Mouse (Mus musculus): ENCODE data around the gene Slx4ip. TPM values are rescaled to one million over a fixed set of nuclear protein-coding genes. Genes with fewer than 3 reads are reported as not detected.

Slx4ip gene
- polyA plus RNA-seq, 1 experiment from 2014 or later: 11.9 TPM

DNA sequence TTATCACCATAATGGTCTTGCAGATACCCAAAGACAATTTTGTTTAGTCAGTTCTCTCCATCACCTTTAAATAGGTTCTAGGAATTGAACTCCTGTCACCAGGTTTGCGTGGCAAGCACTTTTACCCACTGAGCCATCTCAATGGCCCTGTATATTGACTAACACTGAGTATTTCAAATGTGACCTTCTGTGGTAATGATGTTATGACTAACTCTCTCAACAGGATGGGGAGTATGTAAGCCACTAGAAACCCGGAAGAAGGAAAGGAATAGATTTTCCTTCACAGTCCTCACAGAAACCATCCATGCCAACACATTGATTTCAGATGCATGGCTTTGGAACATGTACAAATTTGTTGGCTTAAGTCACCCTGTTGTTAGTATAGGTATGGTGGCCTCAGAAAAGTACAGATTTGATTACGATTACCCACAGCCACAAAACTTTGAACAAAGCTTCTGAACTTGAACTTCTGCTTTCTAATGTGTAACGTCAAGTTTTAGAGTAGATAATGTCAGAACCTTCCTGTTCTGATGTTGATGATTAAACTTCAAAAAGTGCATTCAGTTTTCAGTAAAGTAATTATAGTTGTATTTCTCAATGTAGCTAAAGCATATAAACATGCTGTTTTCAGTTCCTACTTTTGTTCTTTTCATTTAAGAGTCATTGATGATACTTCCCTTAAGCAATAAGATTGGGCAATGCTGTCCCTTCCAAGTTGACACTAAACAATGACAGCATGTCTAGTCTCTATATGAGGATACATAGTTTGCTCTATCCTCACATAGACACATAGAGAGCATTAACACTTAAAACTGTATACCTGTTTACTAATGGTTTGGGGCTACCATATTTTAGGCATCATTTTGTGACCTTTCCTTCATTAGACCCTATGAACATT lies 45.6 kb downstream of the Slx4ip start:
- no peaks in the 10 kb centered on the region for H3K4me1 ChIP-seq (replicated peaks; ENCODE audit: control insufficient read depth, insufficient read depth, low read length)
- no peak for DNase-seq (ENCODE audit: low spot score)
- H3K9me3 ChIP-seq (ENCODE audit: control insufficient read depth, low read length): no peaks in the 10 kb centered on the region
- no peak overlapping the region for H3K4me2 ChIP-seq (replicated peaks; ENCODE audit: low read depth, low read length)
- ATAC-seq (ENCODE audit: low FRiP score): no peak
- H3K36me3 ChIP-seq (ENCODE audit: control insufficient read depth, insufficient read depth, low read length): no peaks in the 10 kb centered on the region
- 94% methylated on average over 4 of the region's 4 CpGs for WGBS
- no peaks in the 10 kb centered on the region for H3K27me3 ChIP-seq (ENCODE audit: control insufficient read depth, insufficient read depth, low read length)
- H3K27ac ChIP-seq (ENCODE audit: low read depth, low read length): no peak overlapping the region
- H3K9ac ChIP-seq (ENCODE audit: low read depth, low read length): no peak overlapping the region
- H3K4me3 ChIP-seq (ENCODE audit: low read depth, low read length): no peak overlapping the region

DNA sequence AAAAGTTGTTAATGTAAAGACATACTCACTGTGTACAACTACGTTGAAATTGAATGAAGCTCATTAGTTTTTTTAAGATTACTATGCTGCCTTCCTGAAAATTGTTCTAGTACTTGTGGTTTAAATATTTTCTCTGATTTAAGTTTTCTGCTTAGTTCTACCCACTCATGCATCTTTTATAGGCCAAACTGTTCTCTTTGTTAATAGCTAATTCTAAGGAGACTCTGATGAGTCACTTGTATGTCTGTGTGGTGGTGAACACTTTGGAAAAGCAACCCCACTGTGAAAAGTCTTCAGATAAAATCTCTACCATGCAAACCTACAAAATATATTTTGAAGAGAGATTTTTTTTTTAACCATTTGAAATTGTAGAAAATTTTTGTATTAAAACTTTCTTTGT lies 47.2 kb downstream of the Slx4ip start:
- DNase-seq (ENCODE audit: low spot score) (no peak), ATAC-seq (ENCODE audit: low FRiP score) (no peak)
- no peak overlapping the region for H3K9ac ChIP-seq (ENCODE audit: low read depth, low read length)
- H3K4me2 ChIP-seq (replicated peaks; ENCODE audit: low read depth, low read length): no peak overlapping the region
- WGBS: 88% methylated on average over 1 of the region's 1 CpGs
- H3K27ac ChIP-seq (ENCODE audit: low read depth, low read length): no peak overlapping the region
- no peaks in the 10 kb centered on the region for H3K36me3 ChIP-seq (ENCODE audit: control insufficient read depth, insufficient read depth, low read length)
- H3K27me3 ChIP-seq (ENCODE audit: control insufficient read depth, insufficient read depth, low read length): no peaks in the 10 kb centered on the region
- no peak overlapping the region for H3K4me3 ChIP-seq (ENCODE audit: low read depth, low read length)
- no peaks in the 10 kb centered on the region for H3K9me3 ChIP-seq (ENCODE audit: control insufficient read depth, low read length)
- H3K4me1 ChIP-seq (replicated peaks; ENCODE audit: control insufficient read depth, insufficient read depth, low read length): no peaks in the 10 kb centered on the region

DNA sequence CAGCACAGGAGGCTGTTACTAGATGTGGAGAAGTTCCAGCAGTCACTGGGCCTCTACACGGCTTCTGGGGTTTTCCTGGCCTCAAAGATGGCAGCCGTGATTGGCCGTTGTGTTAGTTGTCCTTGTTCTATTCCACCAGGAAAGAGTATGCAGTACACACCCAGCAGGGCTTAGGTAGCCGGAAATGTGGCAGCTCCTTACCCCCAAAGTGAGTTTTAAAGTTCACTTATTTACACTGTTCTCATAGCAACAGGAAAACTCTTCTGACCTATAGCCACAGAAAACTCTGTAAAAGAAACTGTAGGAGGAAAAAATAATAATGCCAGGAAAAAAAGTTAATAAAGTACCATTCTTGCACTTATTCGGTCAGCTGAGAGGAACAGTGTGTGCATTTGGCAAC lies 55.3 kb downstream of the Slx4ip start:
- H3K27me3 ChIP-seq (ENCODE audit: control insufficient read depth, insufficient read depth, low read length): no peaks in the 10 kb centered on the region
- H3K9ac ChIP-seq (ENCODE audit: low read depth, low read length): no peak overlapping the region
- H3K36me3 ChIP-seq (ENCODE audit: control insufficient read depth, insufficient read depth, low read length): no peaks in the 10 kb centered on the region
- H3K9me3 ChIP-seq (ENCODE audit: control insufficient read depth, low read length): no peaks in the 10 kb centered on the region
- H3K4me2 ChIP-seq (replicated peaks; ENCODE audit: low read depth, low read length): no peak overlapping the region
- no peak for DNase-seq (ENCODE audit: low spot score)
- no peak overlapping the region for H3K4me3 ChIP-seq (ENCODE audit: low read depth, low read length)
- no peaks in the 10 kb centered on the region for H3K4me1 ChIP-seq (replicated peaks; ENCODE audit: control insufficient read depth, insufficient read depth, low read length)
- WGBS: 93% methylated on average over 5 of the region's 5 CpGs
- no peak overlapping the region for H3K27ac ChIP-seq (ENCODE audit: low read depth, low read length)
- no peak for ATAC-seq (ENCODE audit: low FRiP score)

DNA sequence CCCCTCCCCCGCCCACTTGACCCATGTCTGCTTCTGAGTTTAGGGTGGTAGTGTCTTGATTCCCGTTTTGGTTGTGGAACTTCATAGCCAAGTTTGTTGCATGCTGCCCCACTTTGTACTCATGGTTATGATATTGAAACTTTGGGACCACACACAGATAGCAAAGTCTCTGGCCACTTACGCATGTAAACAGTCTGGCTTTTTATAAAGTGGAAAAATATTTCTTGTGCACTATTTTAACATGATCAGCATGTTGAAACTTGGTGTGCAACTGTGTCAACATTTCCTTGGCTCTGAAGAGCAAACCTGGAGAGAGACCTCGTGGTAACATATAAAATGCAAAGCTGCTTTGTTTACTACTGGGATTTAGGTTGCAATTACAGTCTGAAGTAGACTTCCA lies 56.5 kb downstream of the Slx4ip start:
- Histone ChIP-seq H3K27me3 (ENCODE audit: control insufficient read depth, insufficient read depth, low read length) (no peaks in the 10 kb centered on the region), H3K27ac (ENCODE audit: low read depth, low read length) (no peak overlapping the region), H3K9me3 (ENCODE audit: control insufficient read depth, low read length) (no peaks in the 10 kb centered on the region), H3K9ac (ENCODE audit: low read depth, low read length) (no peak overlapping the region), H3K4me1 (replicated peaks; ENCODE audit: control insufficient read depth, insufficient read depth, low read length) (no peaks in the 10 kb centered on the region), H3K36me3 (ENCODE audit: control insufficient read depth, insufficient read depth, low read length) (no peaks in the 10 kb centered on the region), H3K4me3 (ENCODE audit: low read depth, low read length) (no peak overlapping the region), H3K4me2 (replicated peaks; ENCODE audit: low read depth, low read length) (no peak overlapping the region)
- DNase-seq (ENCODE audit: low spot score): no peak
- 85% methylated on average over 4 of the region's 4 CpGs for WGBS
- no peak for ATAC-seq (ENCODE audit: low FRiP score)

DNA sequence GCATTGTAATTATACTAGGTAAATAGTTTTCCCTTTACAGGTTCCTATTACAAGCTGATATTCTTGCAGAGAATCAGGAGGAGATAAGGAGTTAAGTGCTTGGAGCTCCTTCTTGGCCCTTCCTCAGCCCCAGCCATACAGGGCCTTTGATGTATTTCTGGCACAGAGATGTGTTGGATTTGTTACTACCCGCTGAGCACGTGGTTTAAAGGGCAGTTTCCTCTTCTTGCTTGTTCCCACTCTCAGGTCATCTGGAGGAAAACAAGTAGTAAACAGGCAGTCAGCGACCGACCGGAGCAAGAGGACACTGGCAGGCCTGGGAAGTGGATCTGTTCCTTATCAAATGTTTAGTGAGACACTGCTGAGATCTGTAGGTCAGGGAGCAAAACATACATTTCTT lies 56.9 kb downstream of the Slx4ip start:
- no peaks in the 10 kb centered on the region for H3K36me3 ChIP-seq (ENCODE audit: control insufficient read depth, insufficient read depth, low read length)
- H3K4me3 ChIP-seq (ENCODE audit: low read depth, low read length): no peak overlapping the region
- no peak for DNase-seq (ENCODE audit: low spot score)
- H3K9ac ChIP-seq (ENCODE audit: low read depth, low read length): no peak overlapping the region
- no peak overlapping the region for H3K4me2 ChIP-seq (replicated peaks; ENCODE audit: low read depth, low read length)
- no peak overlapping the region for H3K27ac ChIP-seq (ENCODE audit: low read depth, low read length)
- WGBS: 63% methylated on average over 5 of the region's 5 CpGs
- H3K9me3 ChIP-seq (ENCODE audit: control insufficient read depth, low read length): no peaks in the 10 kb centered on the region
- no peak for ATAC-seq (ENCODE audit: low FRiP score)
- H3K4me1 ChIP-seq (replicated peaks; ENCODE audit: control insufficient read depth, insufficient read depth, low read length): no peaks in the 10 kb centered on the region
- no peaks in the 10 kb centered on the region for H3K27me3 ChIP-seq (ENCODE audit: control insufficient read depth, insufficient read depth, low read length)

GRCm38 (mm10) chr2:136952238-136952637 lies 61.2 kb downstream of the Slx4ip start:
- no peak overlapping the region for H3K9ac ChIP-seq (ENCODE audit: low read depth, low read length)
- no peak overlapping the region for H3K4me2 ChIP-seq (replicated peaks; ENCODE audit: low read depth, low read length)
- WGBS: 52% methylated on average over 1 of the region's 1 CpGs
- no peak overlapping the region for H3K27ac ChIP-seq (ENCODE audit: low read depth, low read length)
- no peaks in the 10 kb centered on the region for H3K36me3 ChIP-seq (ENCODE audit: control insufficient read depth, insufficient read depth, low read length)
- H3K4me1 ChIP-seq (replicated peaks; ENCODE audit: control insufficient read depth, insufficient read depth, low read length): no peaks in the 10 kb centered on the region
- no peak overlapping the region for H3K4me3 ChIP-seq (ENCODE audit: low read depth, low read length)
- H3K9me3 ChIP-seq (ENCODE audit: control insufficient read depth, low read length): no peaks in the 10 kb centered on the region
- H3K27me3 ChIP-seq (ENCODE audit: control insufficient read depth, insufficient read depth, low read length): no peaks in the 10 kb centered on the region
- ATAC-seq (ENCODE audit: low FRiP score) (no peak), DNase-seq (ENCODE audit: low spot score) (no peak)

DNA sequence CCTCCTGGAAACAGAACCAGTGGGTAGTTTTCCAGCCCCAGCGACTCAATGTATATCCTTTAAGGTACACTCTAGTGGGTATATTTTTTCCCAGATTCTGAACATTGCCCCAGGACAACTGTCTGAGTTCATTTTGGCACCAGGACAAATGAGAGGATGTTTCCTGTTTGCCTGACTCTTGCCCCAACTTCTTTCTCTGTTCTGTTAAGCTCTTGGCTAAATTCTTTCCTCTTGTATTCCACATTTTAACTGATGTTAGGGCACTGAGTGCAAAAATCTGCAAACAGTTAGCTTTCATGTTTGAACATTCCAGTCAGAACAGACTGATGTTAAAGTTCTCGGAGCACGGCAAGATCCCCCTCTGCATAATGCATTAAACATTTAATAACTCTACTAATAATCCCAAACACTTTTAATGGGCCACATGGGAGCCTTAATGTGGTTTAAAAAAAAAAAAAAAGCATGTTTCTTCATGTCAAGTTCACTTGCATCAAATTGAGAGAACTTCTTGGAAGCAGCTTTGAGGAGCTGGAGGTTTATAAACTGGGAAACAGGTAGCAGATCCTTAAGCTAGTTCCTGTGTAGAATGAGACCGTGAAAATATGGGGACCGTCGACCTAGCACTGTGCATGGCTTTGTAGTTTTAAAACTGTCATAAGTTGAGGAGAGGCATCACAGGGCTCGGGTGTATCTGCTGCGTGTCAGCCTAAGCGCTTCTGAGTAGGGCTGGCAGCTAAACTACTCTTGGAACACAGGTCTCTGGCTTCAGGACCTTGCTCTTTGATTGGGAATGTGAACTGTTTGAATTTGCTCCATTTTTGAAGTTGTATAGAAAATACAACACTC lies 64.9 kb downstream of the Slx4ip start:
- Histone ChIP-seq H3K4me1 (replicated peaks; ENCODE audit: control insufficient read depth, insufficient read depth, low read length) (no peaks in the 10 kb centered on the region), H3K9ac (ENCODE audit: low read depth, low read length) (no peak overlapping the region), H3K36me3 (ENCODE audit: control insufficient read depth, insufficient read depth, low read length) (no peaks in the 10 kb centered on the region), H3K4me2 (replicated peaks; ENCODE audit: low read depth, low read length) (no peak overlapping the region), H3K27ac (ENCODE audit: low read depth, low read length) (no peak overlapping the region), H3K4me3 (ENCODE audit: low read depth, low read length) (no peak overlapping the region), H3K9me3 (ENCODE audit: control insufficient read depth, low read length) (no peaks in the 10 kb centered on the region), H3K27me3 (ENCODE audit: control insufficient read depth, insufficient read depth, low read length) (no peaks in the 10 kb centered on the region)
- 89% methylated on average over 9 of the region's 9 CpGs for WGBS
- DNase-seq (ENCODE audit: low spot score) (no peak), ATAC-seq (ENCODE audit: low FRiP score) (no peak)

- H3K9me3 ChIP-seq (ENCODE audit: control insufficient read depth, low read length): no peaks in the 10 kb centered on the region
- H3K4me1 ChIP-seq (replicated peaks; ENCODE audit: control insufficient read depth, insufficient read depth, low read length): no peaks in the 10 kb centered on the region
- H3K4me3 ChIP-seq (ENCODE audit: low read depth, low read length): no peak overlapping the region
- H3K9ac ChIP-seq (ENCODE audit: low read depth, low read length): no peak overlapping the region
- no peak for ATAC-seq (ENCODE audit: low FRiP score)
- H3K36me3 ChIP-seq (ENCODE audit: control insufficient read depth, insufficient read depth, low read length): no peaks in the 10 kb centered on the region
- H3K27me3 ChIP-seq (ENCODE audit: control insufficient read depth, insufficient read depth, low read length): no peaks in the 10 kb centered on the region
- DNase-seq (ENCODE audit: low spot score): no peak
- WGBS: 93% methylated on average over 3 of the region's 3 CpGs
- no peak overlapping the region for H3K27ac ChIP-seq (ENCODE audit: low read depth, low read length)
- no peak overlapping the region for H3K4me2 ChIP-seq (replicated peaks; ENCODE audit: low read depth, low read length)
Observed at GRCm38 (mm10) chr2:136958697-136959096, 67.7 kb downstream of the Slx4ip start.

Measured in hindbrain, embryonic 11.5 days (tissue).